Mouse (Mus musculus) lung, adult 18-20 months (tissue): ENCODE data around the gene Cox4i2.

Source experiments
- DNase-seq, 2 experiments: peaks; one replicate each; pipeline ENCODE4 v3.0.0; 2022; ENCODE audit warnings: mixed read lengths in 2 of 2

Gene Cox4i2

GRCm38 (mm10) chr2:152753944-152754711 is at the start of gene Cox4i2:
Gene Cox4i2 (plus strand): TSS chr2:152754173.
- DNase-seq, result peak in 1 of 2 experiments; percentile 22

GRCm38 (mm10) chr2:152704256-152704605 is 49.7 kb upstream of the Cox4i2 start:
- DNase-seq, result no peak

GRCm38 (mm10) chr2:152704811-152705370 is 49.1 kb upstream of the Cox4i2 start:
- DNase-seq, result no peak

- peak; percentile 77 to 81 for DNase-seq
Measured at GRCm38 (mm10) chr2:152705993-152706571, 47.9 kb upstream of the Cox4i2 start.

- DNase-seq, result no peak
Measured at GRCm38 (mm10) chr2:152707186-152707585, 46.8 kb upstream of the Cox4i2 start.

GRCm38 (mm10) chr2:152707627-152708026 is 46.3 kb upstream of the Cox4i2 start:
- DNase-seq, result peak; percentile 93 to 96

GRCm38 (mm10) chr2:152709066-152709465 is 44.9 kb upstream of the Cox4i2 start:
- DNase-seq, result no peak

GRCm38 (mm10) chr2:152716241-152716772 is 37.7 kb upstream of the Cox4i2 start:
- DNase-seq, result no peak

GRCm38 (mm10) chr2:152717652-152718051 is 36.3 kb upstream of the Cox4i2 start:
- no peak for DNase-seq

GRCm38 (mm10) chr2:152718076-152718475 is 35.9 kb upstream of the Cox4i2 start:
- no peak for DNase-seq

GRCm38 (mm10) chr2:152723651-152724331 is 30.2 kb upstream of the Cox4i2 start:
- DNase-seq, result peak; percentile 54 to 76

GRCm38 (mm10) chr2:152724332-152724723 is 29.6 kb upstream of the Cox4i2 start:
- DNase-seq, result no peak

- DNase-seq, result peak; percentile 44 to 67
Measured at GRCm38 (mm10) chr2:152725178-152725750, 28.7 kb upstream of the Cox4i2 start.

GRCm38 (mm10) chr2:152726213-152726612 is 27.8 kb upstream of the Cox4i2 start:
- DNase-seq, result no peak

- DNase-seq, result peak; percentile 55 to 64
Measured at GRCm38 (mm10) chr2:152726751-152727335, 27.1 kb upstream of the Cox4i2 start.

- peak; percentile 76 to 85 for DNase-seq
Measured at GRCm38 (mm10) chr2:152727795-152728510, 26.0 kb upstream of the Cox4i2 start.

- no peak for DNase-seq
Measured at GRCm38 (mm10) chr2:152728594-152728993, 25.4 kb upstream of the Cox4i2 start.

- DNase-seq, result no peak
Measured at GRCm38 (mm10) chr2:152729013-152729635, 24.8 kb upstream of the Cox4i2 start.

- DNase-seq, result peak; percentile 55 to 58
Measured at GRCm38 (mm10) chr2:152729636-152730020, 24.3 kb upstream of the Cox4i2 start.

GRCm38 (mm10) chr2:152733201-152733600 is 20.8 kb upstream of the Cox4i2 start:
- no peak for DNase-seq

GRCm38 (mm10) chr2:152734501-152734900 is 19.5 kb upstream of the Cox4i2 start:
- no peak for DNase-seq
